Mouse (Mus musculus): ENCODE measurements at regions not wholly inside any gene's neighbourhood (a gene's known extent, or its start where the extent isn't known, plus 50 kb on each side); places are given as distances from the start of the nearest gene placed in this dataset.

DNA sequence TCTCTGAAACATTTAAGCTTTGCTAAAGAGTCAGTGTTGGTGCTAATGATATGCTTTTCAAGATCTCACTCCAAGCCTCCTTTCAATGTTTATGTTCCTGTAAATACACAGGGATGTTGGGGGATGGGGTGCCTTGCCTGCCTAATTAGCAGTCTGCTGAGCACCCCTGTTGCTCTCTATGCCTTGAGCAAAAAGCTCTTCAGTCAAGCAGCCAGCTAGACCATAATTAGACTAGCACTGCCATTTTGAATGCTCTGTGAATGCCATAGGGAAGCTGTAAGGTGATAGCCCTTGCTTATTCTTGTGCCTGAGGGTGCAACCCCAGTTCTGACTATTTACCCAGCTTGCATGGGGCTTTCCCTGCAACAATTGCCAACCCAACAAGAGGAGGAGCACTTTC is 338.6 kb upstream of the Cwc22 start:
- TF ChIP-seq CTCF (IDR thresholded peaks at IDR 0.05; ENCODE audit: borderline replicate concordance, insufficient read depth, low read depth, low read length) (no peak), POLR2A (IDR thresholded peaks at IDR 0.05; ENCODE audit: borderline replicate concordance, insufficient read depth, low read length) (no peak)
